Mouse (Mus musculus) cerebellum, adult 11 months (tissue): ENCODE results near the gene Gm20388.
A peak's percentile ranks its signal among the peaks of the same experiment; 100 is the strongest.

Experiments used
- DNase-seq: peaks from one replicate; pipeline ENCODE4 v3.0.0; 2022

Gm20388 gene

DNA sequence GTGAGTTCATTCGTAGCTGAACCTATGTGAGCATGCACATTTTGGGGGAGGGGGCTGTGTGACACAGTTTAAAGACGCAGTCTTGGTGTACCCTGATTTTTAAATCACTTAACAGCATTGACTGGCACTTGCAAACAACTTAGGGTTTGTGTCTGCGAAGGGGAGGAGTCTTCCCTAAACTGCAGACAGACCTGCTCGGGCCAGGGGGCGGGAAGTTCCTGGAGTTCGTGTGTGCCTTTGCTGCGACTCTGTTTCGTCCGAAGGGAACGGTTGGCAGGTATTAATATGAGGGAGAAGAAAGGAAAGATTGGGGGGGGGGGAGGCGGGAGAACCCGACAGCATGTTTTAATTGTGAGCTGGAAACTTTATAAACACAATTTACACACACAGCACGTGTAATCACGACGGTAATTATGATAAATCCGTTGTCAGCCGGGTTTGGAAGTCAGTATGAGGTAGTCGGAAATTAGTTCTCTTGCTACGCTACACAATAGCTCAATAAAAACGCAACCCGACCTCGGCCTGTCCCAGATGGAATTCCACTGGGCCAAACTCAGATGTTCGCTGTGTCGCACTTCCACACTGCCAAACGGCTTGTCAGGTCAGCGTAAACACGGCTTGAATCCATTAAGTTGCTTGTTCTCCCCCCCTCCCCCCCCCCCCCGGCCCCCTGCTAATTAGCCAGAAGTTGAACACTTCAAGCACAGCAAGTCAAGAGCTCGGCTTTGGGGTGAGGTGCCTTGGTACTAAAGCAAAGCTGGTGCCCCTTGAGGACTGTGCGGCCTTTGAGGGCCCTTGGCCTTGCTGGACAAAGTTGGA lies 1264.3 kb downstream of the Gm20388 start:
- no peak for DNase-seq

DNA sequence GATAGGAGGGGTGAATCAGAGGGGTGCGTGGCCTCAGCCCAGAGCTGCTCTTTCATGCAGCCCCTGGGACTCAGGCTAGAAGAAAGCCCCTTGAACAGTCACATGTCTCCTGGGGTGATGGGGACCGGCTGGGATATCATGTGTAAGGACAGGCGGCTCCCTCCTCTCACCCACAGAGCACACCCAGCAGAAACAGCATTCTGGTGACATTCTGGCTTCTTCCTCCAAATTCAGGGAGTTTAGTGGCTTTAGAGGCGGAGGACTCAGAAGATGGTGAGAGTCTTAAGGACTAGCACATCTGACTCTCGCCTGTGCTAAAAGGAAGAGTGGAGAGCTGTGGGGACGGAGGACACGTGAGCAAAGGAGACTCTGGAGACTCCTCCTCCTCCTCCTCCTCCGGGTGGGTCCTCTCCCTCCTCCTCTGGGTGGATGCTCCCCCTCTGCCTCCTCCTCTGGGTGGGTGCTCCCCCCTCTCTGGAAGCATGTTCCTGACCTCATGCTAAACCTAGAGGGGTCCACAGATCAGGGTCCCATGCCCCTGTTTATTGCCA lies 1265.0 kb downstream of the Gm20388 start:
- DNase-seq = no peak

DNA sequence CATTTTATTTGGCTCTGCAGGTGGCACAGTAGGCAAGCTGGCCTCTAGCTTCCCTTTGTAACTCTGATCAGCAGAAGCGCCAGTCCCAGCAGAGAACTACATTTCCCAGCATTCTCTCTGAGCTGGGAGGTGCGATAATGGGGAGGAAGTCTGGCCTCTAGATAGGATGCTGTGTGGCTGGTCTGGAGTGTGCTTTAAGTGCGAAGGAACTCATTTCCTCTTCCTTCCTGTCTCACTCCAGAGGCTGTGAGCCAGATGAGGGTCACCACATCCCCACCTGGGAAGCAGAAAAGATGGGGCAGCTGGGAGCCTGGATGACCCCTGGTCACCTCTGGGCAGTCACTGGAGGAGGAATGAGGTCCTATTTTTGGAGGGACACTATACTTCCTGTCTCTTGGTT lies 1265.7 kb downstream of the Gm20388 start:
- no peak for DNase-seq

DNA sequence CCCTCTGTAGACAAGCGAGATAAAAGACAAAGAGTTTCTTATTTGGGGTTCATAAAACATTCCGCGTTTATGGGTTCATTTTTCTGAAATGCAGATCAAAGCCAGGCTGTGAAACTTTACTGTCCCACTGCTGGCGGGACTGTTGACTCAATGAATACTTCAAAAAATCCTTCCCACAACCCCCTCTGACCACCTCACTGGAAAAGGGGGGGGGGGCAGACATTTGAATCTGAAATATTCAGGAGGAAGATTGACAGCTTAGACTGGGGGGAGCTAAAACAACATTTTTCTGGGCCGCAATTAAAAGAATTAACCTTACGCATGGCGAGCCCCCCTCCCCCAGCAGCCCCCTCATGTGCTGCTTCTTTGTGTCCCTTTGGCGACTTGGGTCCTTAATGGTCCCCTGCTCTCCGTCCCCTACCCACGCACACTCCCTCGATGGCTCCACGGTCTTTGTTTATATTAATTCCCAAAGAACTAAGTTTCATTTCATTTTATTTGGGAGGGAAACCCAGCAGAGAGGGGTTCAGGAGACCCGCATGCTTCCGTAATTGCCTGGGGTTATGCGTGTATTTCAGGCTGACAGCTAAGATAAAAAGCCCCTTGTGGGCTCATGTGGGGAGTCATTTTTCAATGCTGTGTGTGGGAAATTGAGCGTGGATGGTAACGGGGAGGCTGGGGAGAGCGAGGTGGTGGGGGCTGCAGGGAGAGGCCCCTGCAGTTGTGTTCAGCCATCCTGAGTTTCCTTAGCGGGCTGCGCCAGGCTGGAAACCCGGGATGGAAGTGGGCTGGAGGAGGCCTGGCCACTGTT lies 1270.0 kb downstream of the Gm20388 start:
- DNase-seq = no peak

DNA sequence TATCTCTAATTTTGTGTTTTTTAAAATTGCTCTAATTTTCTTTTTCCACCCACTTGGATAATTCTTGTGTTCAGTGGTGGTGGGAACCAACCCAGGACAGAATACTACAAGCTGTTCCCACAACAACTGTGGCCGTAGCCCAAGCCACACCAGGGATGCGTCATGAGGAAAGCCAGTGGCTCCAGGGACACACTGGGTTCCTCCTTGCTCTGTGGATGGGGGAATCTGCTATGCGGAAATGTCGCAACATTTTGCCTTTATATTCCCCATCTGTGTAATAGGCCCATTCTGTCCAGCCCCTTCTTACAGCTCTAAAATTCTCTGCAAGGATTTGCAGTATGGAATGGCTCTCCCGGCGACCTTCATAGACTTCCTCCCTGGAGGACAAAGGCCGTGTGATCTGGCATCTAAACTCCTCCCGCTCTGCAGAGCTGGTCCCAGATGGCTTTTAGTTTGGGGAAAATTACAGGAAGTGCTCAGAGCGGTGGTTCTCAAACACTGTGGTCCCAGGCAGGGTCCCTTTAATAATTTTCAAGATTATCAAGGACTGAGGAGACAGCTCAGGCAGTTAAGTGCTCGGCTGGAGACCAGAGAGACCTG lies 1270.7 kb downstream of the Gm20388 start:
- DNase-seq = no peak

DNA sequence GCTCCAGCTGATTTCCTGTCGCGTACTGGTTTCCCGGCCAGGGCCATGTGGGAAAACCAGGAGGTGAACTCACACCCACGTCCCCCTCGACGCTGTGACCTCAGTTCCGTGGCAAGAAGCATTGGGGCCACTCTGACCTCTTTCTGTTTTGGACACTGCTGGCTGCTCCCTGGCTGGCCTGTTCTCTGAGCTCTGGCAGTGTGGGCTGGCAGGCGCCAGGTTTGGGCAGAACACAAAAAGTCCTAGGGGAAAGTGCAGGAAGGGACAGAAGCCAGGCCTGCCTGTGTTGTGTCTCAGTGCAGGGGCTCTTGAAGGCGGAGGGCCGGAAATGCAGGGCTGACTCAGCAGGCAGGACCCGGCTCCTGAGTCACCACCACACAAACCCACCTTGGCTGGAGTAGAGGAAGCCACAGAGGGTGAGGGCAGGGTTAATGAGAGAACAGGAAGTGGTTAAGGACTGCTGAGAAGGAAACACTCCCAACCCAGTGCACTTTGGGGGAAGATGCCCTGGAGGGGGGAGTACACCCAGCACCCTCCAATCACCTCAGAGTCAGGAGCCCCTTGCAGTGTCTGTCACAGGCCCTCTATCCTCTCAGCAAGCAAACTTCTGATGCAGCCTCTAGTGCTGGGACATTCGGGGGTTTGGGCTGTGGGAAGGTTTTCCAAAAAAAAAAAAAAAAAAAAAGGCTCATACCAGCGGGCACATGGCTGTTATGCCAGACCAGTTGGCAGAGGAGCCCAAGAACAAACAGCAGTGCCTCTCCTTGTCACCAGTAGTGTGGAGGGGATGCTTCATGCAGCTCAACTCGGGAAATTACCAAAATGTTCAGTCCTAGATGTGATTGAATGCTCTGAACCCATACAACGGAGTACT lies 1277.1 kb downstream of the Gm20388 start:
- DNase-seq = no peak

DNA sequence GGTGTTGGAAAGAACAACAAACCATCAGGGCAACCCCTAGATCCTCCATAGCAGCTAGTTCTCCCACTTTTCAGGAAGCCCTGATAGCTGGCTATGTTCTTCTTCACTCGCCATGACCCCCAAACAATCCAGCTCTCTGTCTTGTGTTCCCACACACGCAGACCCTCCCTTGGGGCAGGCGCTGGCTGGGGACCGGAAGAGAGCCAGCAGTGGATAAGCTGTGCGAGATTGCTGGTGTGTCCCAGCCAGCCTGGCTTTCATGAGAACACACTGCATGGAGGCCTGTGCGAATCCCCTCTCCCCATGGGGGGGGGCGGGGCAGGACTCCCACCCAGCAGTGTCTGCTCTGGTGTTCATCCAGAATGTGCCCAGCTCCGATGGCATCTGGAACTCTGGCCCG lies 1278.4 kb downstream of the Gm20388 start:
- DNase-seq = no peak

DNA sequence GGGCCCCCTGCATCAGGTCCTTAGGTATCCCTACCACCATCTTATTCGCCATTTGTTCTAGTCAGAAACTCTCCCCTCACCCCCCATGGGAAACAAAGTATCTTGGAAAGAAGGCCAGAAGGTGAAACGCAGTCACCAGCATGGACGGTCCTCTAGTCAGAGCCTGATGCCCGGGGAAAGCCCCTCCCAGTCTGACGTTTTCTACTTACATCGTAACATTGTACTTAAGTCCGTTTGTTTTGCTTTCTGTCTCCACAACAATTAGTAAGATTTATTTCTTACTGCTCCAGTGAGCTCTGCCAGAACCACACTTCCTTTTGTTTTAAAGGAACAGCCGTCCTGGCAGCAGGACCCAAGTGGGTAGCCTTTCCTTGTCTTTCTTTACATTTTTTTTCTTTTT lies 1281.8 kb downstream of the Gm20388 start:
- DNase-seq = no peak

DNA sequence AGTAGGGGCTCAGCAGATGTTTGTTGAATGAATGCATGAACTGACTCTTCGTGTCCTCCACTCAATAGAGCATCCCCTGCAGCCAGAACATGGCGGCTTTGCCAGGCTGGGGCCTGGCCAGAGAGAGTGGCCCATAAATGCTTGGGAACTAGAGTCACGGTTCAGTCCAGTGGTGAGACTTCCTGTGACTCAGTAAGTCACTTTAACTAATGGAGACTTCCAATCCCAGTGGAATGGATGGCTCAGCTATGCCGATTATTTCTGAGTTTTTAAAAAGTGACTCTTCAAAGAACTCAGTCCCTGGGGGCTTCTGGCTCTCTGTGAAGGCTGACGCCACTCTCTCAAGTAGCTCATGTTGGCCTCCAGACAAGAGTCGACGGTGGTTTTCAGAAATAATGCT lies 1285.3 kb downstream of the Gm20388 start:
- DNase-seq = no peak

DNA sequence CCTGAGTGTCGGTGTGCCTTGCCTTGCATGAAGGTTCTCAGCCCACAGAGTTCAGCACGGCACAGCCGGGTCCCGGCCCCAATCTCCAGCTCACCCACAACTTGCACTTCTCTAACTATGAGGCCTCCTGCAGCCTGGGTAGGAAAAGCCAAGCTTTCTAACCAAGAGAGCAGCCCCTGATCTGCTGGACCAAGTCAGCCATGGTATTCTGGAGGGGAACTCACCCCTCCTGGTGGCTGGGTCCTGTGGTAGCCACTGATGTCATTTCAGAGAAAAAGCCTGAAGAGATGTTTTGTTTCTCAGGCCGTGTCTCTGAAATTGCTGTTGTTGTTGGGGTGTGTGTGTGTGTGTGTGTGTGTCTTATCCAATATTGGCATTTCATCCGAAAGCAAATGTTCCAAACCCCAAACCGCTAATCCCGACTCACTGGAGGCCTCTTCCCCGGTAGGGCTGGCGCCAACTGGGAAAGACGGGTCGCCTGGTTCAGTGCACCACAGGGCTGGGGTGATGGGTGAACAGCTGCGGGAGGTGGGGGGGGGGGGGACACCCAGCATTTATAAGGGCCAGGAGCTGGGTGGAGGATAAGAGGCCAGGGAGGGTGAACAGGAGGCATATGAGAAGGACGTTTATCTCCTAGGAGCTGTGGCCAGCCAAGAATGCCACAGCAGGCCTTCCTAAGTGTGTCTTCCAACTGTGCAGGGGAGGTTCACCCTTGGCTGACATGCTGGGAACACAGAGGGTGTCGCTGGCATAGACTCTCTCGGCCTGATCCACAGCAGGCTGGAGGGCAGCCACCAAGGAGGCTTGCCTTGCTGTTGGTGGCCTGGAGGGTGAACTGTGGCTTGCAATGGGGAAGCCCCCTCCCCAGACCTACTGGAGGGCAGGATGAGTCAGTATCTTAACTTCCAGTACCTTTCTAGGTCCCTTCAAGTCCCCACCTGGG lies 1286.4 kb downstream of the Gm20388 start:
- DNase-seq = no peak

DNA sequence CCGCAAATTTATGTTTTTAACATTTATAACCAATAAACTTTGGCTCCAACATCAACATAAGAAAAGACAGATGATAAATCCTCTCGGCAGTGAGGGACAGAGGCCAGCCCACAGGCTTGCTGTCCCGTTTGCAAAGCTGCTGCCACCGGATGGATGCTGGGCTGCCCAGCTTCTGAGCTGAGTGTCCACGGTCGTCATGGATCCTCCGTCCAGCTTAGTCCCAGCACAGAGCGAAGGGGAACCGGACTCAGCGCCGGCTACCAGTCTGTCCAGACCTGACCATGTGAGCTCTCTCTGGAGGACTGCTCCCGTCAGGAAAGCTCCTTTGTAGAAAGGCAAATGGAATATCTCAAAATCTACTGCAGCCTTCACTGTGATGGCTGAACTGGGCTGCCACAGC lies 1289.4 kb downstream of the Gm20388 start:
- DNase-seq = no peak

DNA sequence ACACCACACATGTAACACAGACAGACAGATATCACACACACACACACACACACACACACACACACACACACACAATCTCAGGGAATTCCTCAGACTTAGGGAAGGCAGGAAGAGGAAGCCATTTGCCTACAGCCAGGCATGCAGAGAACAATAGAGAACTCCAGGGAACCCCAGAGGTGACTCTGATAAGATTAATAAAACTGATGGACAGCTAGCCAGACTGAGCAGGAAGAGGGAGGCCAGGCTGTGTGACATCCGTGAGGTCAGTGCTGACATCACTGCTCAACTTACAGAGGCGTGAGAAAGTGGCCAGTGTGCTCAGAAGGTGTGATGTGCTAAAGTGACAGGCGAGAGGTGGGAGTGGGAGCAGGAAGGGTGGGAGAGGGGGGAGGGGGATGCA lies 1290.3 kb downstream of the Gm20388 start:
- no peak for DNase-seq

DNA sequence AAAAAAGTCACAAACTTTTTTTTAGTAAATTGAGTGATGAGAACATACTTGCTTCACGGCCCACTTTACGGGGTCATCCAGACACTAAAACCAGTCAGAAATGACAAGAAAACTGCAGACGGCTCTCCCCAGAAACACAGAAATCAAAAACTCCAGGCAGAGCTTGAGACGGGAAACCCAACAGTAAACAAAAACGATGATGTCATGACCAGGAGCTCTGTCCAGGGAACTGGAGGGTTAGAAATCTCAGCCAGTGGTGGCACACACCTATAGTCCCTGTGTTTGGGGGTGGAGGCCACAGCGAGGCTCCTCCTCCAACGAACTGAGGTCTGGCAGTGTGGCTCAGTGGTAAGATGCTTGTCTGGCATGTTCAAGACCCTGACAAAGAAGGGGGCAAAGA lies 1291.0 kb downstream of the Gm20388 start:
- no peak for DNase-seq

DNA sequence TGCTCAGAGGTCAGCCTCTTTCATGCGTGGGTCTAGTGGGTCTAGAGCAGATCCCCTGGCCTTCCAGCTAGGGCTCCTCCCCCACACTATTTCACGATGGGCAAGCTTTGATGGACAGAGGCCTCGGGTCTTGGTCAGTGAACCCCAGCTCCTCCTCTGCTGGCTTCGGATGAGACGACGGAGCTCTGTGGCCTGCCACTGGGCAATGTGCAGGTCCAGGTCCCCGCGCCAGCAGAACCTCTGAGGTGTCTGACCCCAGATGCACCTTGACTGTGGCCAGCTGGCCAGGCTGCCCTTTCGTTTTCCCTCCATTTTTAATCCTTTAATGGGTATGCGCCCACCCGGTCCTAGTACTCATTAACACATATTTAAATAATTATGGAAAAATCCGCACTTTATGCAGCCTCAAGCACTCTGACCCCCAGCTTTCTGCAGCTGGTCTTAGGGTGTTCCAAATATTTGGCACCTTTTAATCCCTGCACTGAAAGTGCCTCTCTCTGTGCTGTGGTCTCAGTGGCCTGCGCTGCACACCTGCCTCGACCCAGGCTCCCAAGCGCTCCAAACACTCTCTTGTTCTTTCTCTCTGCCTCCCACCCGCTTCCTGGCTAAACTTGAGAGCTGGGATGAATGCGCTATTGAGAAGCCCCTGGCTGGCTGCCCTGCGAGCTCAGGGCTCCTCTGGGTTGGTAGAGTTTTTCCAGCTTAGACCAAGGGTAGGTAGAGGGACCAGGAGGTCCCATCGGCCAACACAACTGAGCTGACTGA lies 1293.2 kb downstream of the Gm20388 start:
- DNase-seq = peak; percentile 9

DNA sequence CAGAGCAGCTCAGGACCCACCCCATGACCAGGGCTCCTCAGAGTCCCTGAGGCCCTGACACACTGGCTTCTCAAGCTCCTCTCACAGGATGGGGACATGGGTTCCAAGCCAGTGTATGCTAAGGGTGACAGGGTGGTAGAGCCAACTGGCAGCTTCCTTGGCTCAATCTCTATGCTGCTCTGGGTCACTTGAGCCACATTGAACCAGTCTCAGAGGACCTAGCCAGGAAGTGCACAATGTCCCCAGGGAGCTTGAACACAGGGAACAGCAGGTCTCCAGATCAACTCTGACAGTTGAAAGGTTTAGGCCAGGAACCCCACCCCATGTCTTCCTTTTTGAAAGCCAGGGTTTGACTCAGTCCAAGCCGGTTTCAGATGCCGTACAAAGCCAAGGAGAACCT lies 1296.5 kb downstream of the Gm20388 start:
- DNase-seq = no peak

DNA sequence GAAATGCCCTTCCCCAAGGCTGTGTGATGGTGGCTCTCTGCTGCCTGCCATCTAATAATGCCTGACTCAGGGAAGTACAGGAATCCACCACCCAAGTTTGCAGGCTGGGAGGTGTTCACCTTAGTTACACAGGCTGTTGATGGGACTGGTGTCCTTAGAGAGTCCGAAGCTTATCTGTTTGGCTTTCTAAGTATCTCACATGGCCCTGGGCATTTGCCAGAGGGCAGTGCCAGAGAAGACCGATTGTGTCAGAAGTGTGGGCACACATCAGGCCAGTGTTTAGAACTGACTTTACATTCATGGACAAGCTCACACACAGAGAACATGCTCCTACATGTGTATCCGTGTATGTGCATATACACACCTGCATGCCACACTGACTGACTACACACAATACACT lies 1300.0 kb downstream of the Gm20388 start:
- DNase-seq = no peak

DNA sequence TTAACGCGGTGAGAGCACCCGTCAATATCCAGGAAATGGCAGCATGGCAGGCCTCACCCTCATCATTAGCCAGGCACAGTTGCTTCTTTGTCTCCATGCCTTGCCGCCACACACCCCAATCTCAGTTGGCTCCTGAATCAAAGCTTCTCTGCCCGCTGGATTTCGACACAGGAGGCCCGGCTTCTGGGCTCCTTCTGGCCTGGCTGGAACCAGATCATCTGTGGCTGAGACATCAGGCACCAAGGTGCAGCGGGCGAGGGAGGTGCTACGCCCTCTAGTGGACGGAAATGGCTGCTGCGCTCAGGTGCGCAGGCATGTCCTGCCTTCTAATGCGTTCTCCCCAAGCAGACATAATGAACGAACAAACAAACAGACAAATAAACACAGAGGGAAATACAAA lies 1302.6 kb downstream of the Gm20388 start:
- DNase-seq = no peak

DNA sequence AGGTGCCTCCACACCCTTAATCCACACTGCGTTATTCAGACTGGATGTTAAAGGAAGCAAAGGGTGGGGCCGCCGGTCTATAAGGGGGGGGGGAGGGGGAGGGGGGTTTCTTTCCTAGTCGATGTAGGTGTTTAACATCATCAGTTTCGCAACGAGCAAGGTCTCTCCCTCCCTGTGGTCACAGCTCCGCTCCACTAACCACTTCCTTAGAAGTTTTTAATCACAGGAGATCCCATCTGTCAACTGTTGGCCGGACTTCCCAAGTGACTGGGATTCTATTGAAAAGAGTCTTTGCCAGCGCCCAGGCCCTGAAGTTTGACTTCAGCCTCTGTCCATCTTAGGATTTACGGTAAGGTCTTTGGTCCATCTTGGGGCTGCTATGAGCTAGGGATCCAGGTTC lies 1303.0 kb downstream of the Gm20388 start:
- no peak for DNase-seq

DNA sequence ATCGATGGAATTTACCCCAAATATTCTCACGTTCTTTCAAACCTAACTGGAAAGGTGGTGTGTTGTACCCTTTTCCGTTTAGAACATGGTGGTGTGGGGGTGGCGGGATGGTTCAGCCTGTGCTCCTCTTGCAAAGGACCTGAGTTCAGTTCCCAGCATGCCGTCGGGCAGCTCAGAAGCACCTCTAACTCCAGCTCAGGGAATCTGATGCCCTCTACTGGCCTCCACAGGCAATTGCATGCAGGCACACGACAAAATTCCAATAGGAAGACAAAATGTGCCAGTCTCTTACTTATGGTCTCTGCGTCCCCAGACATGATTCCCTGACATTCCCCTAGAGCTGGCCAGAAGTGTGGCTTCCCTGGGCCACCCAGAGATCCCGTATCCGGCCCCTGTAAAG lies 1304.3 kb downstream of the Gm20388 start:
- no peak for DNase-seq

DNA sequence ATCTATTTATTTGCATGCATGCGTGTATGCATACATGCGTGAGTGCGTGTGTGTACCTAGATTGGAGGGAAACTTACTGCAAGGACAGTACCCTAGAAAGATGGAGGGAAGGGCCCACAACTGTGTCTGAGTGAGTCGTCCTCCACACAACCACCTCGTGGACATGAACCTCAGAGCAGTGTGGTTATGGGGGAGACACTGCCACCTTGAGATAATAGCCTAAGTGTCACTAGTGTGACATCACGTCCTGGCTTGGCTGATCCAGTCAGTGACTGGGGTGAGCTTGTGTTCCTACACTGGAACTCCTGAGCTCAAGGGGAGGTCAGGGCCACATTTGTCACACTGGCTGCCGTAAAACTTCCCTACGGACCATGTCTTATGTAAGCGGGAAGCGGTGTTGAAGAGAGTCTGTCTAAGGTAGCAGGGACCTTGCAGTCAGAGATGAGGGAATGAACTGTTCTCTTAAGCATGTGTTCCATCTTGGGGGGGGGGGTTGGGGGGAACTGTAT lies 1305.9 kb downstream of the Gm20388 start:
- no peak for DNase-seq
